ENCODE assay signal across 8 mouse cellular contexts in the genomic region with DNA sequence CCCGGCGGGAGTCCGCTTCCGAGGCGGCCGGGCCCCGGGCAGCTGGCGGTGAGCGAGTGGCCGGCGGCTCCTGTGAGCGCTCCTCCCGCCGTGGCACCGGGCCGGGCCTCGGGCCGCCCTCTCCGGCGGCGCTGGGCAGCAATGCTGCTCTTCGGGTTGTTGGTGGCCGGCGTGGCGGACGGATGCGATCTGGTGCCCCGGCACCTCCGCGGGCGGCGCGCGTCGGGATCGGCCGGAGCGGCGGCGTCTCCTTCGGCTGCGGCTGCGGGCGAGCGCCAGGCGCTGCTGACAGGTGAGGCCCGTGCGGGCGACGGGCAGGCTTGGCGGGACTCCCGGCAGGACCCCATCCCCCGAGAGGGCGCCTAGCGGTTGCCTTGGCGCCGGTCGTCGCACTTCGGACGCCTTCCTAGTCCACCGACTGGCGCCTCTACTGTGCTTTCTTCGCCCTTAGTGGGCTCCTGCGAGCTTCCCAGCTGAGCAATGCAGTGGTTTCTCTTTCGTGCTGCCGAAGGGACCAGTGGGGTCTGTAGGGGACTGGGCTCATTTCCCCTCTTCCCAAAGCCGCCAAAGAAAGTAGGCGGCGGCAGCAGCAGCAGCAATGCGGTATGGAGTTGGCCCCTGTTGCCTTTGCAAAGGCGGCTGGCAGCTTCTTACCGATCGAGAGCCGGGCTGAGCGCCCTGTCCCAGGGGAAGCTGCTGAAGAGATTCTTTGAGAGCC. TPM values are rescaled to one million over a fixed set of nuclear protein-coding genes. Genes with fewer than 3 reads are reported as not detected.
A peak's percentile ranks its signal among the peaks of the same experiment; 100 is the strongest.
DNase-seq lines count a peak whose midpoint lies in the region; ATAC-seq and TF ChIP-seq lines count a peak whose summit lies in the region.

No protein-coding gene starts in this region.

- H3K4me2 ChIP-seq in forebrain, embryonic 15.5 days (replicated peaks), result peak overlapping the region; percentile 63

- no peak for TF ChIP-seq CTCF in G1E (IDR thresholded peaks at IDR 0.05; ENCODE audit: low read depth, low read length)

- intact Hi-C loops in heart, postnatal 25 days (cut with DNase I), result loop anchor here (5.0 kb wide), 2 partner anchors 113 to 127 kb away; no protein-coding TSS in a partner anchor

- peaks cover 4% of the 10 kb centered on the region; the same call in 1 of the 2 replicates for H3K27me3 ChIP-seq in G1E (ENCODE audit: insufficient read depth, low read length)
- H3K27me3 ChIP-seq in forebrain, embryonic 15.5 days, result no peaks in the 10 kb centered on the region

- H3K27ac ChIP-seq in forebrain, embryonic 15.5 days (replicated peaks), result peak overlapping the region; percentile 89

- H3K9ac ChIP-seq in forebrain, embryonic 15.5 days (replicated peaks), result peak overlapping the region; percentile 78

- H3K4me3 ChIP-seq in G1E (ENCODE audit: low read depth, low read length), result peak overlapping the region; percentile 92
- peak overlapping the region; percentile 81 for H3K4me3 ChIP-seq in forebrain, embryonic 15.5 days

- under 1% methylated on average over 68 of the region's 76 CpGs for WGBS in forebrain, embryonic 15.5 days

- peaks cover 47% of the 10 kb centered on the region for H3K4me1 ChIP-seq in G1E (ENCODE audit: insufficient read depth, low read depth, low read length)
- H3K4me1 ChIP-seq in forebrain, embryonic 15.5 days, result peaks cover 42% of the 10 kb centered on the region

- peaks cover 2% of the 10 kb centered on the region for H3K36me3 ChIP-seq in G1E (replicated peaks)
- H3K36me3 ChIP-seq in forebrain, embryonic 15.5 days, result no peaks in the 10 kb centered on the region

- DNase-seq in G1E (ENCODE audit: low spot score), result peak; percentile 53
- peak; percentile 59 to 82 for DNase-seq in cerebellum, adult 18-20 months
- DNase-seq in heart, postnatal 25 days (ENCODE audit: low spot score), result peak; percentile 35
- DNase-seq in layer of hippocampus, adult 9-11 months, result peak; percentile 48
- DNase-seq in lung, postnatal 10 days, result peak; percentile 65
- DNase-seq in ovary, postnatal 36 days (ENCODE audit: low spot score), result peak; percentile 67
- DNase-seq in thymus, postnatal 25 days, result peak; percentile 70

- ATAC-seq in G1E (ENCODE audit: extremely low read depth, insufficient number of reproducible peaks, low FRiP score, poor library complexity, severe bottlenecking), result 0 out of 2 replicates have a peak, but pooled peaks have one; percentile 10
- peak; percentile 51 for ATAC-seq in forebrain, embryonic 15.5 days (replicated peaks)

- no peaks in the 10 kb centered on the region for H3K9me3 ChIP-seq in G1E (replicated peaks)
- no peaks in the 10 kb centered on the region for H3K9me3 ChIP-seq in forebrain, embryonic 15.5 days

RNA-seq across cellular contexts. Expression of a gene that starts 0.6 kb away (rescaled TPM):
- total RNA-seq in G1E (2014; fragmentation: Nextera tagmentation), result 12.0 and 16.0 TPM in 2 replicates
- 22.9 and 24.7 TPM in 2 replicates for total RNA-seq in G1E (2017)
- 6.1 and 11.2 TPM in 2 replicates for polyA plus RNA-seq in G1E (2012)
- polyA plus RNA-seq in forebrain, embryonic 15.5 days (2015; fragmentation: Nextera tagmentation; extraction: Ambion mirVana), result 27.2 and 28.6 TPM in 2 replicates
- total RNA-seq in heart, postnatal 25 days (2021), result 10 to 100 TPM; 12.4 to 16.6 TPM

Comparison
In these comparisons a context has a peak if more than half of its experiments do, and no peak if none do; other contexts are left out.
1. Peak in every context shown above with its lines: DNase-seq, ATAC-seq, H3K4me3 ChIP-seq and H3K27ac ChIP-seq.